Mouse (Mus musculus) kidney, adult 8-10 months (tissue): ENCODE measurements around the gene Hmgcs2.

Source experiments
- DNase-seq, 2 experiments: peaks; one replicate each; pipeline ENCODE4 v3.0.0; 2022

Hmgcs2 gene

DNA sequence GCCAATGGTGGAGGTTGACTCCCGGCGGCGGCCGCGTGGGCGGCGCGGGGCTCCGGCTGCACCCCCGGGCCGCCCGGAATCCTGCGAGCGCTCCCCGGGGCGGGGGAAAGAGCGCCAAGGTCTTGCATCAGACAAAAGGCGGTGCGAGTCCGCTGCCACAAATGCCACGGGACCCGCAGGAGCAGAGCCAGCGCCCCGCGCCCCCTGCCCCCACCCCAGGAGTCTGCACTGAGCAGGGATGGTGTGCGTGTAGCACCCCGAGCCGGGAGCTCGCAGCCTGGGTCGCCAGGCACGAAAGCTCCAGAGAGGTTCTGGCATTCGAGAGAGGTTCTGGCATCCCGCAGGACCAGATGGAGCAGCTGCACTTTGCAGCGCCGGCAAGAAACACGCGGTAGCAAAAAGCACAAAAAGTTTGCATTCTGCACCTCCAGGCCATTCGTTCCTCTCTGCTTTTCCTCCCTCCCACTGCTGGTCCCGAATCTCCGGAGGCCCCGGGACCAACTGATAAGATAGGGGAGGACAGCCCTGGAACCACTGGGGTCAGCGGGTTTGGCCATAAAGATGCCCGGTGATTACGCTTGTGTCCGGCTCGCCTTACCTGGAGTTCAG is 59.0 kb downstream of the Hmgcs2 start:
- peak in 1 of 2 experiments; percentile 17 for DNase-seq

DNA sequence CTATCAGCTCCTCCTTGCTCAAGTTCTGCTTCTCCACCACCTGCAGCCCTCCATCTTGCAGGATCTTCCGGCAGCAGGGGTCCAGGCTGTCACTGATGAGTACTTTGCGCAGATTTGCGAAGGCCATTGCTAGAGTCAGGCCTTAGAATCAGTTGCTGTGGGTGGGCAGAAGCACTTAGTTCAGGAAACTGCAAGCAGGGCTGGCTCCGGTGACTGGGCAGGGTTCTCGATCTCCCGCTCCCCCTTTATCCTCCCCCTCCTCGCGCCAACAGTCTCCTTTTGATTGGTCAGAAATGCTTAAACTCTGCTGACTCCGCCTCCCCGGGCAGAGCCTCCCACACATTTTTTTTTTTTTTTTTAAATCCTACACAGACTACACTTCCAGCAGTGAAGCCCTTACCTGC is 59.5 kb downstream of the Hmgcs2 start, which contains the start of gene Phgdh:
Gene Phgdh, minus strand, starts transcription at position 285 of the 404 bp plus-strand sequence.
- peak; percentile 63 to 64 for DNase-seq

DNA sequence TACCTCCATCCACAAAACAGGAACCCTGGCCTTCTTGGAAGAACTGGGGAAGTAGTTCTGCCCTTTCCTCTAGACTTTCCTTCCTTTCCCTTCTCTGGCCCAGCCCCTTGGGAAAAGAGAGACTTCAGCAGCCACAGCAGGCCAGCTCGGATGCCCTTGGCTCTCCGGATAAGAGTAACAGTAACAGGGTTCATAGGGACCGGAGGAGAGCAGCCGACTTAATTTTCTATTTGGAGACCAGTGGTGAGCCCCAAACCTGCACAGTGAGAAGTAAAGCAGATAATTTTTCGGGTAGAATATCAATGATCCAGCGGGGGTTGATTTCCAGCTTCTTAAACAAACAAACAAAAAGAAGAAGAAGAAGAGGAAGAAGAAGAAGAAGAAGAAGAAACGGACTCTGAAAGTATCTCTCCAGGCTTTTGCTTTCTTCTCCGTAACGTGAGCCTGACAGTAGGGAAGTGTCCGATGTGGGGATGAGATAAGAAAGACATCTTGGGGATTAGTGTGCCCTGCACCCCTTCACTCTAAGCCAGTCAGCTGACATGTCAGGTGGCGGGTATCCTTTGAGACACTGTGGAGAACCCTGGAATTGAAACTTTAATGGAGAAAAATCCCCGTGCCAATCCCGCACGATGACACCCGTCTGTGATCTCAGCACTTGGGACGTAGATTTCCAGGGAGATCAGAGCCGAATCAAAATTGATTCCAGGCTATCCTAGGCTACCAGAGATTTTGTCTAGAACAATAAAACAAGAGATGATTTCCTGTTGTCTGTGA is 60.8 kb downstream of the Hmgcs2 start:
- DNase-seq, result no peak

DNA sequence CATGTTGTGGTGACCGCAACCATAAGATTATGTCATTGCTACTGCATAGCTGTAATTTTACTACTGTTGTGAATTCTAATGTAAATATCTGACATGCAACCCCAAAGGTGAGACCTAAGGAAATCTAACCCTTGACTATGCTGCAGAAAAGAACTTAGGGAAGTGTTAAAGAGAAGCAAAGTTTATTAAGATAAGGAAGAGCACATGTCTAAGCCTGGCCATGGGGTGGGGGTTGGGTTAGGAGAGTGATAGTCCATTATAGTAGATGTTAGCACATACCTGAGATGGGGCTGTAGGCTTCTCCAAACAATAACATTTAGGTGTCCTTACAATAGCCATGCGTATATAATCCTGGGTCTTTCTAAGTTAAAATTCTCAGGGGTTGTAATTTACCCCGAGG is 63.0 kb downstream of the Hmgcs2 start:
- DNase-seq, result no peak

DNA sequence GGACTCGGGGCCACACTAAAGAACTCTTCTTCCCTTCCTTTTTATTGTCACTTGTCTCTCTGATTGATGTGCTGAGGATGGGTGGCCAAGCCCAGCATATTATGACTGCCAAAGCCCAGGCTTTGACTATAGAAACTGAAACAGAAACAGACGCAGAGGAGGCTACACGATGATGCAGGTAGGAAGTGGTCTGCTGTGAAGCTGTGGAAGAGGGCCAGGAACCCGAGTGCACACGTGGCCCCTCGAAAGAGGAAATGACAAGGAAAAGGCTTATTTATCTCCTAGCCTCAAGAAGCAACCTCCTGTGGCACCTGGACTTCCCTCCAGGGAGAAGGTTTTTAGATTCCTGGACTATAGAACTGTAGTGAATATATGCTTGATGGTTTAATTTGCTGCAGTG is 67.9 kb downstream of the Hmgcs2 start:
- no peak for DNase-seq

DNA sequence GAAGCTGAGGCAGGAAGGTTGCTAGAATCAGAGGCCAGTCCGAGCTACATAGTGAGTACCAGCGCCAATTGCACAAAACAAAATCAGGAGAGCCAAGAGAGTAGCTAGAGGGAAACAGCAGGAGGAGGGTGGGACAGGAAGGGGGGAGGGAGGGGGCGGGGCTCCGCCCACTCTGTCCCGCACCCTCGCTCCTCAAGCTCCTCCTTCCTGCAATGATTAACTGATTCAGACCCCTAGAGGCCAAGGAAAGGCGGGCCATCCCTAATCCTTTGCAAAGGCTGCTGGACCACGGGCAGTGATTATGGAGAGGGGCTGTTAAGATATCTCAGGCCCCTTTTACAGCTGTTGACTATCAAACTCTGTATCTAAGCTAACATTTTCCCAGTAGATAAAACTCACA is 68.5 kb downstream of the Hmgcs2 start:
- DNase-seq, result no peak

DNA sequence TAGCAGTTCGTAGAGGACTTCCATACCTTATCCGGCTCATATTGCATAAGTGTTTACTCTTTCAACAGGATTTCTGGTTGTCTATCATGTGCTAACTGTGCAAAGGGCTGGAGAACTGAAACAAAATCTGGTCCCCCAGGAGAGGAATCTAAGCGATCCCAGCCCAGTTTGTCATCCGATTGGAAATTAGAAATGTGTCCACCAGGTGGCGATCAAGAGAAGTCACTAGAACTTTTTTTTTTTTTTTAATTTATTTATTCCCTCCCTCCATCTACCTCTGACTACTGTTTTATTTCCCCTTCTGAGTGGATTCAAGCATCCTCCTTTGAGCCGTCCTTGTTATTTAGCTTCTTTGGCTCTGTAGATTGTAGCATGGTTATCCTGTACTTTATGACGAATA is 73.7 kb downstream of the Hmgcs2 start:
- peak; percentile 57 to 70 for DNase-seq

DNA sequence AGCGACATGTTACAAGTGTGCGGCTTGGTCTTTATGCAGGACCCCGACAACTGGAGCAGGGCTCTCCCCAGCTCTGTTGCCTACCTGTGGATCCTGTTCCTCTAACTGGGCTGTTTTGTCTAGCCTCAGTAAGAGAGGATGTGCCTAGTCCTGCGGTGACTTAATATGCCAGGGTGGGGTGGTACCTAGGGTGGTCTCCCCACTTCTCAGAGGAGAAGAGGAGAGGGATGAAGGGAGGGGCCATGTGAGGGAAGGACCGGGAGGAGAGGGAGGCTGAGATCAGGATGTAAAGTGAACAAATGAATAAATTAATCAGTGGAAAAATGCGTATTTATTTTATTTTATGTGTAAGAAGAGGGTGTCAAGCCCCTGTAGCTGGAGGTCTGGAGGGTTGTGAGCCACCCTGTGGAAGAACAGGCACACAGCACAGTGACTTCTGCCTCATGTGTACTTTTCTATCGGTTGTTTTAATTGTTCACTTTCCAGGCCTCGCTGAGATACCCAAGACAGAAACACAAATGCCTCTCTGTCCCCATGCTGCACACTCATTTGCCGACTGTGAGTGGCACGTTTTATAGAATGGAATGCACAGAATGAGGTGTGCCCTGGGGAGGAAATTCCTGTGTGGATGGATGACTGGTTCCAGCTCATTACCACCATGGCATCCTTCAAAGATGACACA is 75.2 kb downstream of the Hmgcs2 start:
- DNase-seq, result no peak

DNA sequence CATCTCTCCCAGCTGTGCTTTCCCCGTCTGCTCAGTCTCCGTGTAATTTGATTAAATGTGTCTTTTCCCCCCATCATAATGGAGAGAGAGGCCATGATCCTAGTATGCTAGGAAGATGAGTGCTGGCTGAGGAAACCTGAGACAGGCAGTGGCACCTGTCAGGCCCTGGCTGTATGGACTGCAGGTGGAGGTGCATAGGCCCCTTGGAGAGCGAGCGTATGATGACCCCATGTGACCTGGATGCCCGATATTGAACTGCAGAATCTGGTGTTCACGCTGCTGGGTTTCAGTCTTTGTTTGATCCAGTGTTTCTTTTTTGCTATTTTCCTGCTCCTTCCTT is 75.8 kb downstream of the Hmgcs2 start:
- no peak for DNase-seq

DNA sequence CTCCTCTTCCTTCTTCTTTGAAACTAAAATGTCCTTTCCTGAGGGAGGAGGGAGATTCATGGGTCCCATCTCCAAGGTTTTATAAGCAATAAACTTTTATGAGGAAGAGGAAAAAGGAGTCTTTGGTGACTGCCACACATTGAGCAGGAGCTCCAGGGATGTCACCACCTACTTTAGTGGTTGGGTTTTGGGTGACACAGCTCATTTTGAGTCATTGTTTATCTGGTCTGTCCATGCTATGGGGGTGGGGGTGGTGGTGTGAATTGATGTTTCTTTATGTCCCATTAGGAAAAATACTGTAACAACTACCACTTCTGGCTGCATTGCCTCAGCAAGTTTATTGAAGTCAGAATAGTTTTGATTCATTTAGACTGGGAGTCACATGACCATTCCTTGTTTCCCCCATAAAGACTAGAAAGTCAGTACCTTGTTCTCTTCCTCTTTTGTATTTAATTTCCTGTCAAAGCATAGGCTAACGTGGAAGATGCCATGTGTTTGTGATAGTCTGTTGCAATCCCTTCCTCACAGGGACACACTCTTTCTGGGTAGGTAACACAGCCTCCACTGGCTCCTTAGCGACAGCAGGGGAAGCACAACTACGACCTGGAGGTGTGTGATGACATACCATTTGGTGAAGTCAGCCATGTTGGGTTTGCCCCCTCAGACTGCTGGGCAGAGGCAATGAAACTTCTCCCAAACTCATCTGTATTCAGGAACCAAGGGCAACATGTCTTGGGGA is 76.6 kb downstream of the Hmgcs2 start:
- no peak for DNase-seq
